In genomic region chr16:13556954-13557470, GRCm38 (mm10) we compare ENCODE assay signal across 13 mouse cellular contexts.
DNase-seq lines count a peak whose midpoint lies in the region; ATAC-seq and TF ChIP-seq lines count a peak whose summit lies in the region.
"Had no signal": no experiment of that assay in that cellular context is flagged by ENCODE, and none has a peak within 500 bp of the region (broad histone marks: within the 10 kb centered on the region; RNA-seq: fewer than 3 reads in every experiment).

No protein-coding gene starts in this region.

- TF ChIP-seq EP300 in heart, postnatal 0 days (IDR thresholded peaks at IDR 0.05; ENCODE audit: low read depth) = no peak

- TF ChIP-seq POLR2A in limb, embryonic 14.5 days (IDR thresholded peaks at IDR 0.05; ENCODE audit: borderline replicate concordance, extremely low read depth, insufficient read depth, insufficient read length) = no peak

- H3K4me2 ChIP-seq in limb, embryonic 14.5 days (replicated peaks; ENCODE audit: low read depth, low read length, severe bottlenecking) = no peak overlapping the region
- peak overlapping the region; percentile 30; the same call in 1 of the 2 replicates for H3K4me2 ChIP-seq in heart, postnatal 0 days (ENCODE audit: low read depth, low read length)
- H3K4me2 ChIP-seq: limb, embryonic 12.5 days; lung, embryonic 15.5 days; midbrain, embryonic 12.5 days had no signal

- H3K9ac ChIP-seq in limb, embryonic 14.5 days (ENCODE audit: low read depth, low read length, severe bottlenecking) = no peak overlapping the region
- no peak overlapping the region for H3K9ac ChIP-seq in heart, postnatal 0 days (replicated peaks; ENCODE audit: low read depth, low read length)
- H3K9ac ChIP-seq: limb, embryonic 12.5 days; lung, embryonic 15.5 days; midbrain, embryonic 12.5 days had no signal

- no peaks in the 10 kb centered on the region for H3K4me1 ChIP-seq in limb, embryonic 14.5 days (ENCODE audit: control insufficient read depth, insufficient read depth, low read length)
- no peaks in the 10 kb centered on the region; the same call in 1 of the 2 replicates for H3K4me1 ChIP-seq in limb, embryonic 10.5 days
- H3K4me1 ChIP-seq in heart, postnatal 0 days (ENCODE audit: control insufficient read depth, insufficient read depth) = 0 out of 2 replicates have a peak, but pooled peaks cover 5% of the 10 kb centered on the region
- H3K4me1 ChIP-seq: limb, embryonic 12.5 days; lung, embryonic 15.5 days; midbrain, embryonic 12.5 days had no signal

- no peaks in the 10 kb centered on the region for H3K9me3 ChIP-seq in limb, embryonic 14.5 days (ENCODE audit: control insufficient read depth, low read length)
- no peaks in the 10 kb centered on the region for H3K9me3 ChIP-seq in limb, embryonic 10.5 days (replicated peaks)
- 0 out of 2 replicates have a peak, but pooled peaks cover 3% of the 10 kb centered on the region for H3K9me3 ChIP-seq in heart, postnatal 0 days (replicated peaks; ENCODE audit: control insufficient read depth, low read length)
- H3K9me3 ChIP-seq: limb, embryonic 12.5 days; lung, embryonic 15.5 days; midbrain, embryonic 12.5 days had no signal

- H3K27me3 ChIP-seq in limb, embryonic 14.5 days (ENCODE audit: control insufficient read depth, insufficient read depth, low read length) = no peaks in the 10 kb centered on the region
- H3K27me3 ChIP-seq in limb, embryonic 10.5 days (ENCODE audit: low read depth, poor library complexity, severe bottlenecking) = no peaks in the 10 kb centered on the region
- H3K27me3 ChIP-seq in heart, postnatal 0 days (ENCODE audit: control insufficient read depth, insufficient read depth, low read length) = no peaks in the 10 kb centered on the region
- H3K27me3 ChIP-seq: limb, embryonic 12.5 days; lung, embryonic 15.5 days; midbrain, embryonic 12.5 days had no signal

- intact Hi-C loops in left cerebral cortex, postnatal 36 days (cut with DNase I) = no loop called here

- no peak for TF ChIP-seq CTCF in heart, postnatal 0 days (IDR thresholded peaks at IDR 0.05; ENCODE audit: low read depth)

- H3K36me3 ChIP-seq in limb, embryonic 14.5 days (ENCODE audit: control insufficient read depth, insufficient read depth, low read length) = 0 out of 2 replicates have a peak, but pooled peaks cover 3% of the 10 kb centered on the region
- H3K36me3 ChIP-seq in limb, embryonic 10.5 days = peaks cover 10% of the 10 kb centered on the region; the same call in 1 of the 2 replicates
- 0 out of 2 replicates have a peak, but pooled peaks cover 3% of the 10 kb centered on the region for H3K36me3 ChIP-seq in heart, postnatal 0 days (replicated peaks; ENCODE audit: control insufficient read depth, insufficient read depth, low read length)
- H3K36me3 ChIP-seq: lung, embryonic 15.5 days; midbrain, embryonic 12.5 days had no signal

- 81% methylated on average over 9 of the region's 9 CpGs for WGBS in limb, embryonic 14.5 days
- WGBS in limb, embryonic 10.5 days = 87% methylated on average over 9 of the region's 9 CpGs
- 43% methylated on average over 9 of the region's 9 CpGs for WGBS in heart, postnatal 0 days

- DNase-seq in adrenal gland, postnatal 10 days = peak; percentile 71
- DNase-seq in adrenal gland, adult 18-20 months (ENCODE audit: low spot score in 2 of 2) = no peak
- DNase-seq in limb, embryonic 14.5 days (ENCODE audit: low spot score) = no peak
- DNase-seq in limb, embryonic 10.5 days (ENCODE audit: low spot score) = no peak
- DNase-seq in gastrocnemius, adult 18-20 months (ENCODE audit: low spot score) = peak; percentile 24
- DNase-seq in heart, postnatal 0 days (ENCODE audit: low spot score) = no peak
- no peak for DNase-seq in thymus, postnatal 10 days (ENCODE audit: low spot score in 2 of 2)
- no peak for DNase-seq in left cerebral cortex, postnatal 36 days (ENCODE audit: low spot score in 2 of 2)
- DNase-seq: cerebellum, adult 9-10 months; kidney, postnatal 10 days had no signal

- ATAC-seq in limb, embryonic 14.5 days (ENCODE audit: low FRiP score, low read depth) = peak; percentile 15; the same call in 1 of the 2 replicates
- ATAC-seq in heart, postnatal 0 days (ENCODE audit: insufficient read depth, low read depth) = peak; percentile 70

- H3K27ac ChIP-seq in limb, embryonic 14.5 days (replicated peaks; ENCODE audit: low read depth, low read length) = no peak overlapping the region
- H3K27ac ChIP-seq in limb, embryonic 10.5 days = no peak overlapping the region
- H3K27ac ChIP-seq in heart, postnatal 0 days (ENCODE audit: low read depth) = peak overlapping the region; percentile 82
- H3K27ac ChIP-seq: limb, embryonic 12.5 days; lung, embryonic 15.5 days; midbrain, embryonic 12.5 days had no signal

- no peak overlapping the region for H3K4me3 ChIP-seq in limb, embryonic 14.5 days (replicated peaks; ENCODE audit: low read length)
- H3K4me3 ChIP-seq in limb, embryonic 10.5 days = no peak overlapping the region
- H3K4me3 ChIP-seq in heart, postnatal 0 days (ENCODE audit: low read depth, low read length) = no peak overlapping the region
- H3K4me3 ChIP-seq: limb, embryonic 12.5 days; lung, embryonic 15.5 days; midbrain, embryonic 12.5 days had no signal

Comparison
In these comparisons a context has a peak if more than half of its experiments do, and no peak if none do; other contexts are left out.
1. DNase-seq: peak in adrenal gland, postnatal 10 days (single experiment) and gastrocnemius, adult 18-20 months (single experiment); none in adrenal gland, adult 18-20 months (0 of 2), limb, embryonic 14.5 days (single experiment), limb, embryonic 10.5 days (single experiment), heart, postnatal 0 days (single experiment), thymus, postnatal 10 days (0 of 2) and left cerebral cortex, postnatal 36 days (0 of 2).